Mouse (Mus musculus): ENCODE measurements at regions not wholly inside any gene's neighbourhood (a gene's known extent, or its start where the extent isn't known, plus 50 kb on each side); places are given as distances from the start of the nearest gene placed in this dataset.

GRCm38 (mm10) chr7:129974206-129974605 is 382.5 kb downstream of the Wdr11 start:
- in situ Hi-C loops (cut with MboI; ENCODE audit: unreplicated experiment in 2 of 2), result no loop called here

DNA sequence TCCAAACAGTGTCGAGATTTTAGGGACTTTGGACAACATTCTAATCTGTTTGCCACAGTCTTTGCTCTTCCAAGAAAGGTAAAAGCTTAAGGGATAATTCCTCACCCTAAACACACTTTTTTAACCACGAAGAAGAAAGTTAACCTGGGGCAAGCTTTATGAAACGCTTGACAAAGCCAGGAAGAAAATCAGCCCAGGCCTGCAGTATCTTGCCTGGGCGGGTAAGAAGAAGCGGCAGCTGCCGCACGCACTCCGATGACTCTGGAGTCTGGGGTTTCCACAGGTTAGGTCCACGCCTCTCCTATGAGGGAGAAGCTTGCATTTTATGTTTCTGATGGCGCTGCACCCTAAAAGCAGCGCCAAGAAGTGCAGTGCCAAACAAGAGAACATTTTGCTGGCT is 383.2 kb downstream of the Wdr11 start:
- in situ Hi-C loops (cut with MboI; ENCODE audit: unreplicated experiment in 2 of 2), result no loop called here

GRCm38 (mm10) chr7:129975781-129976514 is 384.3 kb downstream of the Wdr11 start:
- in situ Hi-C loops (cut with MboI; ENCODE audit: unreplicated experiment in 2 of 2), result no loop called here

DNA sequence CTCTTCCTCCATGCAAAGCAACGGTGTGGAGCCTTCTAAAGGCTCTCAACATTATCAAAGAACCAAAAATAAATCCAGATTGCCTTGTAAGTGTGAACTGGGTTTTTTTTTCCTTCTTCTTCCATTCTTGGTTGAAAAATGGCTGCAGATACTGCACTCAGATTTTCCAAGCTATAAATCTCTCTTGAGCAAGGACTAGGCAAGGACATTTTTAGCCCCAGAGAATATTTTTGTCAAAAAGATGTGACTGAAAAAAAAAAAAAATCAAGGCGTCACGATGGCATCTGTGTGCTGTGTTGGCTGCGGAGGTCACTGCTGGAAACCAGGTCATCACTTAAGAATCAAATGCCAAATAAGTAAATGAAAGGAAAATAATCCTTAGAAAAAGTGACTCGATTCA is 386.9 kb downstream of the Wdr11 start:
- in situ Hi-C loops (cut with MboI; ENCODE audit: unreplicated experiment in 2 of 2), result no loop called here

GRCm38 (mm10) chr7:129979337-129979736 is 387.7 kb downstream of the Wdr11 start:
- in situ Hi-C loops (cut with MboI; ENCODE audit: unreplicated experiment in 2 of 2), result no loop called here

- in situ Hi-C loops (cut with MboI; ENCODE audit: unreplicated experiment in 2 of 2), result no loop called here
These were observed 388.8 kb downstream of the Wdr11 start for GRCm38 (mm10) chr7:129980501-129980900.

DNA sequence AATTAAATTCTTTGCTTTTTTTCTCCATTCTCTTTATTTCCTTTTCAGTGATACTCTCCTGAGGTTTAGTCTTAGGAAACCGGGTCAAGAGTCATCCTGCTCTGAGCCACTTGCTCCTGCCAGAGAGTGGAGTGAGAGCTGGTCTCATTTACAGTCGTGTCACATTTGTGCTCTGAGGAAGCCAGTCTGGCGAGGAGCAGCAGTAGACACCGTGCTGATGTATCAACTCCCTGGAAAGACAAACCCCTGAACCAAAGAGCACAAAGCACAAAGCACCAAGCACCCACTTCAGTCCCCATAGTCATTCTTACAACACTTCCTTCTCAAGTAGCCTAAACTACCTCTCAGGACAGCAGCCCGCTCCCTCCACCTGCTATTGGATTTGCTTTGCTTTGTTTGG is 390.7 kb downstream of the Wdr11 start:
- in situ Hi-C loops (cut with MboI; ENCODE audit: unreplicated experiment in 2 of 2), result no loop called here

DNA sequence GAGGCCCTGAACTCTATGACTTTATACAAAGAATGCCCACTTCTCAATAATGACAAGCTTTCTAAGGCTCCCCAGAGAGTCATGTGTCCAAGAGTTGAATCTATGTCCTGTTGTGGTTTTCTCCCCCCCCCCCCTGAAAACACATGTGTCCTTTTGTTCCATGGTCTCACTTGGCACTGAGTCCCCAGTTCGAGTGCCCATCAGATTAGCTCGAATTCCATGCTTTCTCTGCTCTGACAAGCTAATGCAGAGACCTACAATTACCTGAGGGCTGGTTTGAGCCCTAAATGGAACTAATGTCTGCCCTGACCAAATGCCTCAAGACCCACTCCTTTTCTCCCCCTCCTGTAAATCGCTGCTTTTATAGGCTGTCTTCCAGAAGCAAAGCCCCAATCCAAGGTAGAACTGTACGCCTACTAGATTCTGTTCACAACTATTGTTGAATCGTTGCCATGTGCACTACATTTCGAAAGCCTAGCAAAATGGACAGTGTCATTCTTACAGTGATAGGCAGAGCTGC is 392.0 kb downstream of the Wdr11 start:
- in situ Hi-C loops (cut with MboI; ENCODE audit: unreplicated experiment in 2 of 2), result no loop called here

DNA sequence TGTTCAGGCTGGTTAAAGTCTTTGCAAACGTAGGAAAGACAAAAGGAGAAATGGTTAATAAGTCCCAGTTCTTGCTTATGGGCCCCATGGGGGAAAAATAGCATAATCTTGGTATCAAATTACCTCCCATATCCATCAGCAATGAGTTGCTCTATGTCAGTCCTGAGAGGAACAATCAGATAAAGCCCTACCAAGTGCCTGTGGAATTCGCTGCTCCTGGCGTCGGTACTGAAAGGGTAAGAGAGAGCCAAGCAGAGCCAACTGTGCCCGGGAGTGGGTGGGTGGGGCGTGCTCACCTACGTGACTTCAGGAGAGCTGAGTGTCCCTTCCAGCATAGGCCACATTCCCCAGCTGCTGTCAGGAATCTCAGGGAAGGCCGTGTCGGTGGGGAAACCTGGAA is 392.7 kb downstream of the Wdr11 start:
- in situ Hi-C loops (cut with MboI; ENCODE audit: unreplicated experiment in 2 of 2), result no loop called here

DNA sequence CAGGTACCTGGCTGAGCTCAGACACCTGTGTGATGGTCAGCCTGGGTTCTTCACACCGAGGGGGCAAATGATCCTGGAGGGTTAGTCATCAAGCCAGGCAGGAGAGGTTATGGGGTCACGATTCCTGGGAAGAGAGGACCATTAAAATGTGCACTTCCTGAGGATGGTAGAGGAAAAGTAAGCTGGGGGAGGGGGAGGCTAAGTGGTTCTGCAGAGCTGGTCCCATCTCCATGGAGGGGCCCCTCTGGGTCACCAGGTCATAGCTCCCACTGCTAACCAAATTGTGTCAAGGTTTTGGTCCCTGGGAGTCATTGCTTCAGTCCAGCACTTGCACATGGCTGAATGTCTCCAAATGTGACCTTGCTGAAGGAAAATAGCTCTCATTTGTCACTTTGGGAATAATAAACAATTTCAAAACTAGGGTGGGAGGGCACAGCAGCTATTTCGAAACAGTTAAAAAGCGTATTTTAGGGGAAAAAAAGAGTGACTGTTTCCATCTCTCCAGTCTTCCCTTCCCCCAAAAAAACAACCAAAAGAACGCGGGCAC is 395.5 kb downstream of the Wdr11 start:
- in situ Hi-C loops (cut with MboI; ENCODE audit: unreplicated experiment in 2 of 2), result no loop called here

GRCm38 (mm10) chr7:129987713-129988112 is 396.1 kb downstream of the Wdr11 start:
- in situ Hi-C loops (cut with MboI; ENCODE audit: unreplicated experiment in 2 of 2), result no loop called here

DNA sequence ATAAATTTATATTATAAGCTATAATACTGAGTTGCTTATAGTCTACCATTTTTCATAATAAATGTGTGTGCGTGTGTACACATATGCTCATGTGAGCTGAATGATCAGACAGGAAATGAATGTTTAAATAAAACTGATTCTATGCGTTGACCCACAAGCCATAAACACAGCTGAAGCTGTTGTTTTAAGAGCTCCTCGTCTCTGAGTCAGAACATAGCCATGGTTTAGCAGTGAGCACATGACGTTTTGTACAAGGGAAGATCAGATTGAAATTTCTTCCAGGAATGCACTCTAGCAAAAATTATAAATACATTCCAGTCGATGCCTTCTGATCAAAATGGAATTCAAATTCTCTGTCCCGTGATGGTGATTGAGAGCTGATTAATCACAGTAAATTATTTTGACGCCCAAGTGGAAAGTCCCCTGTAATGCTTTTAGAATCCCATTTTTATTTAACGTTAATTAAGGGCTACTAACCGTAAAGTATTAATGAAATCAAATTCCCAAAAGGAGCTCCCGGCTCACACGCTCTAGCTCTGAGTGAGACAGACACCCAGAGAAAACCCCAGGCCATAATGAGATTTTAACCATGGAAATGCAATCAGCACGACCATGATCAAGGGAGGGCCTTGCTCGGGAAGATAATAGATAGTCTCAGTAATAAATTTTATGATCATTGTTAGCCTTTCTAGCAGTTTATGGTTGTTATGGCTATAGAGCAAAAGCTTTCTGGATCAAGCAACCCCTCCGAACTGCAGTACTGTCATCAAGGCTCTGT is 402.0 kb downstream of the Wdr11 start:
- in situ Hi-C loops (cut with MboI; ENCODE audit: unreplicated experiment in 2 of 2), result no loop called here

DNA sequence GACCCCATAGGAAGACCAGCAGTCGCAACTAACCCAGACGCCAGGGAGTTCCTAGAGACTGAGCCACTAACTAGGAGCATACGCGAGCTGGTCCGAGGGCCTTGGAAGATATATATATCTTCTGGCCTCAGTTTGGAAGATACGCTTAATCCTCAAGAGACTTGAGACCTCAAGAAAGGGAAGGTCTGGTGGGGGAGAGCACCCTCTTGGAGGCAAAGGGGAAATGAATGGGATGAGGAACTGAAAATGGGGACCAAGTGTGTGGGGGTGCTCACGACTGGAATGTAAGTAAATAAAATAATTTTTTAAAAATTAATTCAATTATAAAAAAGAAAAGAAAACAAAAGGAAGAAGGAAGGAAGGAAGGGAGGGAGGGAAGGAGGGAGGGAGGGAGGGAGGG is 403.9 kb downstream of the Wdr11 start:
- in situ Hi-C loops (cut with MboI; ENCODE audit: unreplicated experiment in 2 of 2), result no loop called here

GRCm38 (mm10) chr7:130001064-130001463 is 409.4 kb downstream of the Wdr11 start:
- in situ Hi-C loops (cut with MboI; ENCODE audit: unreplicated experiment in 2 of 2), result no loop called here

GRCm38 (mm10) chr7:130002002-130002401 is 410.3 kb downstream of the Wdr11 start:
- in situ Hi-C loops (cut with MboI; ENCODE audit: unreplicated experiment in 2 of 2), result no loop called here

GRCm38 (mm10) chr7:130005406-130005805 is 413.7 kb downstream of the Wdr11 start:
- in situ Hi-C loops (cut with MboI; ENCODE audit: unreplicated experiment in 2 of 2), result no loop called here

DNA sequence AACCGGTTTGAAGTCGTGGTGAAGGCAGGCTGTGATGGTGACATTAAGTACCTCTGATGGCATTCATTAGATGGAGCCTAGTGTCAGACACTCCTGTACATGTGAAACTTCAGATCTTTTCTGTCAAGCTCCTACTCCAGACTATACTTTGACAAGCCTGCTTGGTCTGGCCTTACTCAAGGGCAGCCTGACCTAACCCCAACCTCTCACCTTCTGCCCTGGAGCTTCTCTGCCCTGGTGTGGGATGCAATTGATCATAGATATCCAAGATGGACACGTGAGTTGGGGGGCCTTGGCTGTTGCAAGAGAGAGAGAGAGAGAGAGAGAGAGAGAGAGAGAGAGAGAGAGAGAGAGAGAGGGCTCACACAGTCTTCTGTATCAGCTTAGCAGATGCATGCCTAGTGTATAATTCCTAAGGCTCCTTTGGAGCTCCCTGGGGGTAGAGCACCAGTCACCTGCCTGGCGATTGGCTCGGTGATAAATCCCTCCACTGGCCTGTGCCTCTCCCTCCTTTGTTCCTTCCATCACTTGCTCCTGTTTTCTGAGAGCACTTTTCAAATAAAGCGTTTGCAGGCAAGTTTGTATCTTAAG is 416.4 kb downstream of the Wdr11 start:
- in situ Hi-C loops (cut with MboI; ENCODE audit: unreplicated experiment in 2 of 2), result no loop called here

GRCm38 (mm10) chr7:130008591-130009418 is 417.1 kb downstream of the Wdr11 start:
- in situ Hi-C loops (cut with MboI; ENCODE audit: unreplicated experiment in 2 of 2), result no loop called here

GRCm38 (mm10) chr7:130012067-130012466 is 420.4 kb downstream of the Wdr11 start:
- in situ Hi-C loops (cut with MboI; ENCODE audit: unreplicated experiment in 2 of 2), result no loop called here

GRCm38 (mm10) chr7:130013109-130013508 is 421.4 kb downstream of the Wdr11 start:
- in situ Hi-C loops (cut with MboI; ENCODE audit: unreplicated experiment in 2 of 2), result no loop called here
